Mouse (Mus musculus) ovary, postnatal 36 days (tissue): ENCODE results near the gene Map4k1.
A peak's percentile ranks its signal among the peaks of the same experiment; 100 is the strongest.

Experiments used
- DNase-seq: peaks from one replicate; pipeline ENCODE4 v3.0.0; 2022; ENCODE audit warnings: low spot score, mixed read lengths

The Map4k1 gene

GRCm38 (mm10) chr7:28981651-28982273 is at the start of gene Map4k1, which contains the start of gene Eif3k:
Map4k1 (plus strand) TSS chr7:28982050.
Eif3k (minus strand) TSS chr7:28981864.
- peak; percentile 93 for DNase-seq

DNA sequence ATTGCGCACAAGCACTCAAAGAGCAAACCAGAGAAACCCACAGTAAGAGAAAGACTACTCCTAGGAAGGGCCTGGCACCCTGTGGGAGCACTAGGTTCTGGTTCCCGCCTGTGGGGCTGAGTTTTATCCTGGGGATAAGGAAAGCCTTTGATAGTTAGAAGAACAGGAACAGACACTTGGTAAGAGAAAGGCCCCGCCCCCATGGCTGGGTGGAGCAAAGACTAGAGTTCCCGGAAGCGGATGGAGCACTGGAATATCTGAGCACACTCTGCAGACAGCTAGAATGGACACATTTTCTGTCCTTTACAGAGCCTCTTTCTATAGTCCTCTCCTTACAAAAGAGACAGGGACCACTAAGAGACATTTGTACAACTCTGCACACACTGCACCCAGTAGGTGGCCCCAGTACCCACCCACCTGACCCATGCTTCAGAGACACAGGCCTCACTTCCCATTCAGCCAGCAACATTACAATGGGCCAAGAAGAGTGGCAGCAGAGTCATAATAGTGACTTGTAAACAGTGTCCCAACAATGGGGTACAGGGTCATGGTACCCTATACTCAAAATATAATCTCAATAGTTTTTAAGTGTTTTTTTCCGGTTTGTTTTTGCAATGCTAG is 49.3 kb upstream of the Map4k1 start:
- DNase-seq = no peak

DNA sequence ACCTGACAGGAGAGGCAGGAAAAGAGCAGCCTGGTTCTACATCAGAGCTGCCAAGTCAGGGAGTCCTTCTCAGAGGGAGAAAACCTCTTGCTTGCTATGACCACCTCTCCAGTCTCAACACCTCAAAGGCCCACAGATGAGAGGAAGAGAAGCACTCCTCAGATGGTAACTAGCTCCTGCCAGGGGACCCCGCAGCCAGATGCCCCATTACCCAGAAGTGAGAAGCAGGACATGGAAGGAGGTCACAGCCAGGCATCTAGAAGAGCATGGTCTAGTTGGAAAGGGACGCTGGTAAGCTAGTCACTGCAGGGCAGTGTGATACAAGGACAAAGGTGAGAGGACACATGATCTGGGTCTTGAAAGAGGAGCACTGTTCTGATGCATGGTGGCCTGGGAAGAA is 48.0 kb upstream of the Map4k1 start:
- DNase-seq = no peak

- DNase-seq = no peak
Observed at GRCm38 (mm10) chr7:28936787-28937186, 45.1 kb upstream of the Map4k1 start.

DNA sequence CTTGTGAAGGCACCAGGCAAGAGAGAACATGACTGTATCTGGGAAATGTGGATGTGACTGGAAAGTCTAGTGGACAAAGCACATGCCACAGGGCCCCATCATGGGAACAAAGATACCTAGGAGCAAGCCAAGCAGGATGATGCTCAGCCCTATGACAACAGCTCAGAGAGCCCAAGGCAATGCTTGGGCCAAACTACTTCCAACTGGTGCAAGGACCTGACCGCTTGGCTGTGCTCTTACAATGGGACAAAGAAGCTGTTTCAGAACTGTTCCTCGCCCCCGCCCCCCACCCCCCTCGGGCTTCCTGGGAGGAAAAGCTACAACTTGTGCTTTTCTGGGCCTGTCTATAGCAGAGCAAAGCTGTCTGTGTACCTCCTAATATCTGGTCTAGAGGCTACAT is 43.2 kb upstream of the Map4k1 start:
- no peak for DNase-seq

GRCm38 (mm10) chr7:28939418-28940183 is 42.2 kb upstream of the Map4k1 start:
- no peak for DNase-seq

GRCm38 (mm10) chr7:28941129-28941528 is 40.7 kb upstream of the Map4k1 start:
- no peak for DNase-seq

GRCm38 (mm10) chr7:28941542-28941941 is 40.3 kb upstream of the Map4k1 start:
- no peak for DNase-seq

GRCm38 (mm10) chr7:28943451-28944180 is 38.2 kb upstream of the Map4k1 start:
- DNase-seq = no peak

DNA sequence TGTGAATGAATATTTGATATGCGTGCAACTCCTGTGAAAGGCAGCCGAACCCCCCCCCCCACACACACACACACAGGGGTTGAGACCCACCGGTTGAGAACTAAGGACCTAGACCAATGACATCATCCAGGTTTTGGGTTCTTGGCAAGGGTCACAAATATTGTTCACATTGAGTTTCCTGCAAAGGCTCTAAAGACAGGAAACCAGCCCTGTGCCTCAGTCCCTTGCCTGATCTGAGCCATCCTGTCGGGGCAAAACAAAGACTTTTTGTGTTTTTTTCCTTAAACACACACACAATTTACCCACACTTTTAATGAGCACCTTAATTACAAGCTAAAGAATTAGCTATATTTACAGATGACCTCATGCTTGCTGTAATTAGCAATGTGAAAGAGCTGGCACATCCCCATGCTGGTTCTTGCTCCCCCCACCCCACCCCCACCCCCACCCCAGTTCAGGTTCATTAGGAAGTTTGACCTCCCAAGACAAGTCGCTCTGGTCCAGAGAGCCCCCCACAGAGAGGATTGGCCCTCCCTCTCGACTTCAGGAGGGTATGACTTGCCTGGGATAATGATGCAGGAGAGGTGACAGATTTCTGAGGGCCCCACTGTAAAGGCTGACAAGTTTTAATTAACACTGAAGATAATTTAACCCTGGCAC is 37.0 kb upstream of the Map4k1 start:
- DNase-seq = no peak

DNA sequence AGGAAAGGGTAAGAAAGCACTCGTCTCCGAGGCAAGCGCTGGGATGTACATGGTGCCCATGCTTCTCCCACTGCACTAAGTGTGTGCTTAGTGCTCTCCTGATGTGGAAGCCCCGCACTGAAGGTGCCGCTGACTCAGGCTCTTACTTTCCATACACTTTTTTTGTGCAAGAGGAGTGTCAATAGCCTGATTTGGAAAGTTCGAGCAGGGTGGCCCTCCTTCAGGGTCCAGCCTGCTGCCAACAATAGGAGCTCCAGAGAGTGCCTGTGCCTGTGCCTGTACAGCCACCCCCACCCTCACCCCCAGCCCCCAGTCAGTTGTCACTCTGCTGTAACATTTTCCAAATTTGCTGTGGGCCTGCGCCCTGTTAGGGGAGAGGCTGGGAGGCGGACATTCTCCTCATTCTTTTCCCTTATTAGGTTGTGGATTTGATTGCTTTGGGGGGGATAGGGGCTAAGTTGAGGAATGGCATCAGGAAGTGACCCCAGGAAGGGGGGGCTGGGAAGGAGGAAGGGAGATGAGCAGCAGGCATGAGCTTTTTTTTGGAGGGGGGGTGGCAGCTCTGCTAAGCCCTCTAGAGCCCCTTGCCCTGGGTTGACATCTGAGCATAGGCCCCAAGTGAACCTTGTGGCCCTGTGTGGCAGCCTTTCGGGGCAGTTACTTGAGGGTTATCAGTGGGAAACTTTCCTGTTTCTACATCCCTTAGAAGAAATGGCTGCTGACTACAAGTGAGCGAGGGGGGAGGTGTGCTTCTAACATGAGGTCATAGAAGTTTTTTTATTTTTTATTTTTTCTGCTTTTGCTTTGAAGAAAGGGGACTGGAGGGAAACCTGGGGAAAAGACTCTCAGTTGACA is 36.2 kb upstream of the Map4k1 start:
- DNase-seq = no peak

- no peak for DNase-seq
Observed at GRCm38 (mm10) chr7:28946271-28946610, 35.6 kb upstream of the Map4k1 start.

GRCm38 (mm10) chr7:28948746-28949145 is 33.1 kb upstream of the Map4k1 start:
- DNase-seq = no peak

DNA sequence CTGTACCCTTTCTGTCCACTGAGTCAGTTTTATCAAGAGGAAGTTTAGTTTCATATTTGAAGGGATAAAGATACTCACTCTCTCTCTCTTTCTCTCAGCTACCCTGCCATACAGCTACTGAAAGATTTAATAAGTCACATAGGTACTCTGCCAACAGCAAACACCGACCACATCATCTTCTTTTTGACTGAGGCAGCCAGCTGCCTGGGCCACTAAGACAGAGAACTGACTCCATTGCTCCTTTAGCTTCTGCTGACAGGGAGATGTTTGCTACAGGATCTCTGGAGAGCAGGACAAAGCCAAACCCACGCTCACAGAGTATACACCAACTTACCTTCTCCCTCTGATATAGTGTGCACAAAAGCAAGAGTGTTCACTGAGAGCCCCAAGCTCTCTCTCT is 32.6 kb upstream of the Map4k1 start:
- no peak for DNase-seq

DNA sequence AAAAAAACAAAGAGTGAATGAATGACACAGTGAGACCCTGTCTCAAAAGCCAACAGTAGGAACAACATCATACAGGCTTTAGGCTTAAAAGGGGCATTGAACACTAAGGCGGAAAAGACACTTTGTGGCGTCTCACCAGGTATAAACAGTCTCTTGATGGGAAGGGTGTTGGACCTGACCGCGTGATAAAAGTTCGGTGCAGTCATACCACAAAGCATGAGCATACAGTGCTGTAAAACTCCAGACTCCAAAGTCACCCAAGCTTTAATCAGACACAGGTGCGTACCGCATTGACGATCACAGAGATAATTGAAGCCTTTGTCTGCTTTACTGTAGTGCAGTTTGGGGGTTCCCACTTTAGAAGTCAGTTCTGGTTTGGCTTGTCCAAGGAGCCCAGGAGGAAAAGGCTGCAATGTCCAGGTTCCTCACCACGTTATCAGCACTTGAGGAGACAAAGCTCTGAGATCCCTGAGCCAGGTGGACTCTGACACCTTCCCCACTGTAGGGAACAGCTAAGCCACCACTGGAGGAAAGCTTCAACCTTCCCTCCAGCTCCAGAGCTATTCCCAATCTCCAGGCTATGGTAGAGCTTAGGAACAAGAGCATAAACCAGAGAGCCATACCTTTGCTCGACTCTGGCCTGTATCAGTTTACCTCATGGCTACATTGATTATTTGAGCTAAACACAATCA is 31.4 kb upstream of the Map4k1 start:
- DNase-seq = no peak

- DNase-seq = no peak
Observed at GRCm38 (mm10) chr7:28951764-28952163, 30.1 kb upstream of the Map4k1 start.

GRCm38 (mm10) chr7:28952786-28953185 is 29.1 kb upstream of the Map4k1 start:
- no peak for DNase-seq

GRCm38 (mm10) chr7:28953476-28954376 is 28.1 kb upstream of the Map4k1 start:
- DNase-seq = no peak

GRCm38 (mm10) chr7:28954773-28955172 is 27.1 kb upstream of the Map4k1 start:
- no peak for DNase-seq
